Mouse (Mus musculus): ENCODE results near the gene Gm12845.

DNA sequence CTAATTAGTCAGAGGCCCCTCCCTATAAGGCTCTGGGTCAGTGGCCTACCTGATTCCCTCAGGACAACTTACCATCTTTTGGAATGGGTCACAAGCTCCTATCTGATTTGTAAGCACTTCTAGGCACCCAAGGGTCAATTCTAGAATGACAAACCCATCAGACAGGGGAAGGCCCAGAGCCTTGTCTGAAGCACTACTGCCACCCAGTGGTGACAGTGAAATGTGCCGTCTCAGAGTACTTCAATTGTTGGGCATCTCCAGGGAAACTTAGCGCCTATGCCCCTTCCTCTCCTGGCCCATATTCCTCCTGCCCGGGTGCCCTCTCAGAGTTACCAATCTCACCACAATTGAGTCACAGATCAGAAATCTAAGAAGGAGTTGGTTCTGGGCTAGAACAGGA is 47.3 kb upstream of the Gm12845 start:
- TF ChIP-seq EP300 (IDR thresholded peaks at IDR 0.05; ENCODE audit: low read depth) = no peak
- peak; percentile 93 for TF ChIP-seq CTCF (IDR thresholded peaks at IDR 0.05; ENCODE audit: low read depth)

All from heart, postnatal 0 days (tissue).